Mouse (Mus musculus): ENCODE measurements around the gene Kdsr. TPM values are rescaled to one million over a fixed set of nuclear protein-coding genes. Genes with fewer than 3 reads are reported as not detected.

Gene Kdsr
- polyA plus RNA-seq, 2 experiments: 7.9 to 16.2 TPM

GRCm38 (mm10) chr1:106752013-106752412 is 7.5 kb downstream of the Kdsr start:
- H3K27me3 ChIP-seq (ENCODE audit: control insufficient read depth, insufficient read depth, low read length): no peaks in the 10 kb centered on the region
- TF ChIP-seq POLR2A (IDR thresholded peaks at IDR 0.05; ENCODE audit: borderline replicate concordance, extremely low read depth, insufficient read depth, insufficient read length): no peak
- no peaks in the 10 kb centered on the region for H3K4me1 ChIP-seq (ENCODE audit: control insufficient read depth, insufficient read depth, low read length)
- peaks cover 23% of the 10 kb centered on the region; the same call in 1 of the 2 replicates for H3K36me3 ChIP-seq (ENCODE audit: control insufficient read depth, insufficient read depth, low read length)
- H3K4me2 ChIP-seq (replicated peaks; ENCODE audit: low read depth, low read length, severe bottlenecking): no peak overlapping the region
- 95% methylated on average over 5 of the region's 5 CpGs for WGBS
- no peak overlapping the region for H3K9ac ChIP-seq (ENCODE audit: low read depth, low read length, severe bottlenecking)
- H3K27ac ChIP-seq (replicated peaks; ENCODE audit: low read depth, low read length): no peak overlapping the region
- no peak for DNase-seq (ENCODE audit: low spot score)
- no peaks in the 10 kb centered on the region for H3K9me3 ChIP-seq (ENCODE audit: control insufficient read depth, low read length)
- ATAC-seq (ENCODE audit: low FRiP score, low read depth): no peak
- H3K4me3 ChIP-seq (replicated peaks; ENCODE audit: low read length): no peak overlapping the region

GRCm38 (mm10) chr1:106750656-106751055 is 8.9 kb downstream of the Kdsr start:
- Histone ChIP-seq H3K4me1 (ENCODE audit: control insufficient read depth, insufficient read depth, low read length) (no peaks in the 10 kb centered on the region), H3K4me3 (replicated peaks; ENCODE audit: low read length) (no peak overlapping the region), H3K9ac (ENCODE audit: low read depth, low read length, severe bottlenecking) (no peak overlapping the region), H3K27ac (replicated peaks; ENCODE audit: low read depth, low read length) (no peak overlapping the region), H3K9me3 (ENCODE audit: control insufficient read depth, low read length) (no peaks in the 10 kb centered on the region), H3K36me3 (ENCODE audit: control insufficient read depth, insufficient read depth, low read length) (peaks cover 33% of the 10 kb centered on the region), H3K27me3 (ENCODE audit: control insufficient read depth, insufficient read depth, low read length) (no peaks in the 10 kb centered on the region), H3K4me2 (replicated peaks; ENCODE audit: low read depth, low read length, severe bottlenecking) (no peak overlapping the region)
- no peak for ATAC-seq (ENCODE audit: low FRiP score, low read depth)
- no peak for DNase-seq (ENCODE audit: low spot score)
- 74% methylated on average over 1 of the region's 1 CpGs for WGBS
- no peak for TF ChIP-seq POLR2A (IDR thresholded peaks at IDR 0.05; ENCODE audit: borderline replicate concordance, extremely low read depth, insufficient read depth, insufficient read length)

GRCm38 (mm10) chr1:106748555-106749315 is 10.8 kb downstream of the Kdsr start:
- no peak for ATAC-seq (ENCODE audit: low FRiP score, low read depth)
- TF ChIP-seq POLR2A (IDR thresholded peaks at IDR 0.05; ENCODE audit: borderline replicate concordance, extremely low read depth, insufficient read depth, insufficient read length): no peak
- H3K27me3 ChIP-seq (ENCODE audit: control insufficient read depth, insufficient read depth, low read length): no peaks in the 10 kb centered on the region
- H3K4me3 ChIP-seq (replicated peaks; ENCODE audit: low read length): no peak overlapping the region
- H3K27ac ChIP-seq (replicated peaks; ENCODE audit: low read depth, low read length): no peak overlapping the region
- WGBS: 86% methylated on average over 6 of the region's 6 CpGs
- H3K36me3 ChIP-seq (ENCODE audit: control insufficient read depth, insufficient read depth, low read length): peaks cover 28% of the 10 kb centered on the region
- H3K4me2 ChIP-seq (replicated peaks; ENCODE audit: low read depth, low read length, severe bottlenecking): no peak overlapping the region
- H3K4me1 ChIP-seq (ENCODE audit: control insufficient read depth, insufficient read depth, low read length): no peaks in the 10 kb centered on the region
- no peaks in the 10 kb centered on the region for H3K9me3 ChIP-seq (ENCODE audit: control insufficient read depth, low read length)
- no peak for DNase-seq (ENCODE audit: low spot score)
- H3K9ac ChIP-seq (ENCODE audit: low read depth, low read length, severe bottlenecking): no peak overlapping the region

DNA sequence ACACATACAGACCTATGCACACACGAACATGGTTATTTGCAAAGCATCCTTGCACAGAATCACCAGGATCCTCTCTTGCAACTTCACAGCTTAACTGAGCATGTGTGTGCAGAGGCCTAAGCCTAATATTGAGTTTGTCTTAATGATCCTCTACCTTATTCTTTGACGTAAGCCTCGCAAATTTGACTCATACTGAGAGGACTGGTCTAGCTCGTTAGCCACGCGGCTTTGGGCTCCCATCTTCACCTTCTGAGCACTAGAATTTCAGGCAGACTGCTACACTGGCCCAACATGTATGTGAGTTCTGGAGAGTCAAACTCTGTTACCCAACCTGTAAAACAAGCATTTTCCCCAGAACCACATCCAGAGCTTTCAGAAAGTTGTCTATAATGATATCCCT is 16.5 kb downstream of the Kdsr start:
- no peak overlapping the region for H3K9ac ChIP-seq (ENCODE audit: low read depth, low read length, severe bottlenecking)
- no peaks in the 10 kb centered on the region for H3K4me1 ChIP-seq (ENCODE audit: control insufficient read depth, insufficient read depth, low read length)
- no peak for DNase-seq (ENCODE audit: low spot score)
- 65% methylated on average over 6 of the region's 6 CpGs for WGBS
- no peaks in the 10 kb centered on the region for H3K9me3 ChIP-seq (ENCODE audit: control insufficient read depth, low read length)
- no peak overlapping the region for H3K4me2 ChIP-seq (replicated peaks; ENCODE audit: low read depth, low read length, severe bottlenecking)
- no peak for TF ChIP-seq POLR2A (IDR thresholded peaks at IDR 0.05; ENCODE audit: borderline replicate concordance, extremely low read depth, insufficient read depth, insufficient read length)
- H3K27ac ChIP-seq (replicated peaks; ENCODE audit: low read depth, low read length): no peak overlapping the region
- H3K27me3 ChIP-seq (ENCODE audit: control insufficient read depth, insufficient read depth, low read length): no peaks in the 10 kb centered on the region
- ATAC-seq (ENCODE audit: low FRiP score, low read depth): no peak
- peaks cover 22% of the 10 kb centered on the region for H3K36me3 ChIP-seq (ENCODE audit: control insufficient read depth, insufficient read depth, low read length)
- no peak overlapping the region for H3K4me3 ChIP-seq (replicated peaks; ENCODE audit: low read length)

- no peak for ATAC-seq (ENCODE audit: low FRiP score, low read depth)
- Histone ChIP-seq H3K9me3 (ENCODE audit: control insufficient read depth, low read length) (no peaks in the 10 kb centered on the region), H3K27me3 (ENCODE audit: control insufficient read depth, insufficient read depth, low read length) (no peaks in the 10 kb centered on the region), H3K4me2 (replicated peaks; ENCODE audit: low read depth, low read length, severe bottlenecking) (no peak overlapping the region), H3K27ac (replicated peaks; ENCODE audit: low read depth, low read length) (no peak overlapping the region), H3K4me1 (ENCODE audit: control insufficient read depth, insufficient read depth, low read length) (no peaks in the 10 kb centered on the region), H3K9ac (ENCODE audit: low read depth, low read length, severe bottlenecking) (no peak overlapping the region), H3K36me3 (ENCODE audit: control insufficient read depth, insufficient read depth, low read length) (peaks cover 12% of the 10 kb centered on the region), H3K4me3 (replicated peaks; ENCODE audit: low read length) (no peak overlapping the region)
- WGBS: 90% methylated on average over 4 of the region's 4 CpGs
- DNase-seq (ENCODE audit: low spot score): no peak
- TF ChIP-seq POLR2A (IDR thresholded peaks at IDR 0.05; ENCODE audit: borderline replicate concordance, extremely low read depth, insufficient read depth, insufficient read length): no peak
Observed at GRCm38 (mm10) chr1:106740735-106741134, 18.8 kb downstream of the Kdsr start.

All from limb, embryonic 14.5 days (tissue).